Mouse (Mus musculus) liver, embryonic 11.5 days (tissue): ENCODE results near the gene Wnk2. TPM values are rescaled to one million over a fixed set of nuclear protein-coding genes. Genes with fewer than 3 reads are reported as not detected.
"Not testable (repeated sequence)": the region's sequence is repeated elsewhere in the genome, so short reads cannot be mapped to it uniquely, and the experiment has no call there.

Source experiments
- ATAC-seq: fragments of 200-750 bp; cut with Nextera tagmentation; replicated peaks from 2 replicates; pipeline ENCODE4 v1.8.0; 2017; ENCODE audit warnings: moderate number of reproducible peaks, mild to moderate bottlenecking, moderate TSS enrichment, moderate library complexity; ENCODE audit not compliant: low FRiP score
- DNase-seq: peaks from one replicate; pipeline ENCODE4 v3.0.0-alpha.2; 2017; ENCODE audit warnings: low spot score
- H3K27ac ChIP-seq: fragments of 300-500 bp; sonication (generic); 2 replicates; pipeline ENCODE4 v1.5.1; 2014; ENCODE audit warnings: mild to moderate bottlenecking, low read depth, low read length, control low read depth
- H3K27me3 ChIP-seq: fragments of 300-500 bp; sonication (generic); replicated peaks from 2 replicates; pipeline ENCODE4 v1.6.1; 2014; ENCODE audit warnings: low read length, mixed read lengths; ENCODE audit not compliant: control insufficient read depth, insufficient read depth
- H3K36me3 ChIP-seq: fragments of 300-500 bp; sonication (generic); 2 replicates; pipeline ENCODE4 v1.6.1; 2014; ENCODE audit warnings: mild to moderate bottlenecking, low read length, moderate library complexity, mixed read lengths; ENCODE audit not compliant: control insufficient read depth, insufficient read depth
- H3K4me1 ChIP-seq: fragments of 300-500 bp; sonication (generic); replicated peaks from 2 replicates; pipeline ENCODE4 v1.6.1; 2014; ENCODE audit warnings: low read length, mixed read lengths; ENCODE audit not compliant: control insufficient read depth, insufficient read depth
- H3K4me2 ChIP-seq: fragments of 300-500 bp; sonication (generic); 2 replicates; pipeline ENCODE4 v1.6.1; 2014; ENCODE audit warnings: mild to moderate bottlenecking, control low read depth, moderate library complexity
- H3K4me3 ChIP-seq: fragments of 300-500 bp; sonication (generic); 2 replicates; pipeline ENCODE4 v1.5.1; 2014; ENCODE audit warnings: low read depth, low read length, control low read depth
- H3K9ac ChIP-seq: fragments of 300-500 bp; sonication (generic); 2 replicates; pipeline ENCODE4 v1.6.1; 2014; ENCODE audit warnings: low read depth, low read length, control low read depth
- H3K9me3 ChIP-seq: fragments of 300-500 bp; sonication (generic); 2 replicates; pipeline ENCODE4 v1.6.1; 2016; ENCODE audit warnings: low read length, inconsistent platforms, mixed read lengths; ENCODE audit not compliant: control insufficient read depth
- WGBS: fragments of 180-500 bp; shearing (Covaris S2); extraction: QIAGEN DNeasy Blood & Tissue Kit; methylation state at CpG from one replicate; pipeline ENCODE4 v1.1.7; 2014; 5-methylcytosine and 5-hydroxymethylcytosine counted together
- polyA plus RNA-seq: library from polyadenylated mRNA; unstranded; fragments of >200 nt; fragmentation: Nextera tagmentation; extraction: Ambion mirVana; gene quantifications from 2 replicates; pipeline ENCODE4 v1.2.1, GENCODE M21; 2014

Gene Wnk2
- polyA plus RNA-seq, 1 experiment from 2014 or later: 0.45 TPM

DNA sequence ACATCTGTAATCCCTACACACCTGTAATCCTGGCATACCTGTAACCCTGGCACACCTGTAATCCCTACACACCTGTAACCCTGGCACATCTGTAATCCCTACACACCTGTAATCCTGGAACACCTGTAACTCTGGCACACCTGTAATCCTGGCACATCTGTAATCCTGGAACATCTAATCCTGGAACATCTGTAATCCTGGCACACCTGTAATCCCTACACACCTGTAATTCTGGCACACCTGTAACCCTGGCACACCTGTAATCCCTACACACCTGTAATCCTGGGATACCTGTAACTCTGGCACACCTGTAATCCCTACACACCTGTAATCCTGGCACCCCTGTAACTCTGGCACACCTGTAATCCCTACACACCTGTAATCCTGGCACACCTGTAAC, 93.1 kb downstream of the Wnk2 start:
- not testable (repeated sequence) for H3K36me3 ChIP-seq, H3K4me2 ChIP-seq, H3K9ac ChIP-seq, H3K27ac ChIP-seq, H3K4me1 ChIP-seq, H3K27me3 ChIP-seq, H3K9me3 ChIP-seq, ATAC-seq, DNase-seq, H3K4me3 ChIP-seq

DNA sequence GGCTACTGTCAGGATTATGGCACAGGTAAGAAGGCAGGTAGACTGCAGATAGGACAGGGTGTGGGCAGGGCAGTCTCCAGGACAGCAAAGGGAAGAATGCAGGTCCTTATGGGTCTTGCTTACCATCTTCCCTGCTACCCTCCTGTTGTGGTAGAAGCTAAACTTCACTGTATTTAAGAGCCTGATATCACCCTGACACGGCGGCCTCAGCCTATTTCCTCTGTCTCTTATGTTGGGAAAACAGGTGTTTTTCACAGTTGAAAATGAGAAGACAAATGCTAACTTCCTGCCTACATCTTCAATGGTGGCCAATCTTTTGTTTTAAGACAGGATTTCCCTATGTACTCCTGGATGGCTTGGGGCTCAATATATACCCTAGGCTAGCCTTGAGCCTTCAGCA, 94.5 kb downstream of the Wnk2 start:
- WGBS: 61% methylated on average over 2 of the region's 2 CpGs

DNA sequence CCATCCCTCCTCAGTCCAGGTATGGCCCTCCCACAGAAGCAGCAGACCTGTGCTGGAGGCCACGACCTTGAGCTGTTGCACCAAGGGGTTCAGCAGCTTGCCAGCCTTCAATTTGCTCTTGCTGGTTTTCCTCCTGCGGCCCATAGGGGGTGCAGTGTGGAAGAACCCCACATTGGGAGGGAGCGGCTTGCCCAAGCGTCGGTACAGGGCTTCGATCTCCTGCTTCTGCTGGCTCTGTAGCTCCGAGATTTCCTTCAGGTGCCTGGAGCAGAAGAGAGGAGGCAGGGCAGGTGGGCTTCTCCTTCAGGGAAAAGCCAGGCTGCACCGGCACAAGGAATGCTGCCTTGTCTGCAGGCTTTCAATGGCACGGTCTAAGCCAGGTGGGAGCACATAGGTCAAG, 95.3 kb downstream of the Wnk2 start:
- ATAC-seq (no peak), DNase-seq (no peak)
- Histone ChIP-seq H3K4me2 (no peak overlapping the region), H3K4me3 (no peak overlapping the region), H3K9ac (no peak overlapping the region), H3K36me3 (no peaks in the 10 kb centered on the region), H3K27ac (no peak overlapping the region), H3K9me3 (no peaks in the 10 kb centered on the region), H3K4me1 (no peaks in the 10 kb centered on the region), H3K27me3 (no peaks in the 10 kb centered on the region)
- WGBS: 41% methylated on average over 9 of the region's 9 CpGs

More for the DNA sequence above, 94.5 kb downstream of the Wnk2 start:
- ATAC-seq (no peak), DNase-seq (no peak)
- Histone ChIP-seq H3K9ac (no peak overlapping the region), H3K27ac (no peak overlapping the region), H3K36me3 (no peaks in the 10 kb centered on the region), H3K4me2 (no peak overlapping the region), H3K27me3 (no peaks in the 10 kb centered on the region), H3K4me3 (no peak overlapping the region), H3K9me3 (no peaks in the 10 kb centered on the region), H3K4me1 (no peaks in the 10 kb centered on the region)

DNA sequence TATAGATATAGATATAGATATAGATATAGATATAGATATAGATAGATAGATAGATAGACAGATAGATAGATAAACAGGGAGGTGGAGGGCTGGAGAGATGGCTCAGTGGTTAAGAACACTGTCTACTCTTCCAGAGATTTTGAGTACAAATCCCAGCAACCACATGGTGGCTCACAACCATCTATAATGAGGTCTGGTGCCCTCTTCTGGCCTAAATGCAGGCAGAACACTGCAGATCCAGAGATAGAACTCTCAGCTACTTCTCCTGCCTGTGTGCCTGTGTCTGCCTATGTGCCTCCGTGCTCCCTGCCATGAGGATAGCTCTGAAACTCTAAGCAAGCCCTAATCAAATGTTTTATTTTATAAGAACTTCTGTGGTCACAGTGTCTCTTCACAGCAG, 100.4 kb downstream of the Wnk2 start:
- Histone ChIP-seq H3K9me3 (no peaks in the 10 kb centered on the region), H3K4me2 (no peak overlapping the region), H3K9ac (no peak overlapping the region), H3K4me1 (no peaks in the 10 kb centered on the region), H3K4me3 (no peak overlapping the region), H3K27ac (no peak overlapping the region), H3K27me3 (no peaks in the 10 kb centered on the region), H3K36me3 (no peaks in the 10 kb centered on the region)
- 63% methylated on average over 1 of the region's 1 CpGs for WGBS
- ATAC-seq (no peak), DNase-seq (no peak)

DNA sequence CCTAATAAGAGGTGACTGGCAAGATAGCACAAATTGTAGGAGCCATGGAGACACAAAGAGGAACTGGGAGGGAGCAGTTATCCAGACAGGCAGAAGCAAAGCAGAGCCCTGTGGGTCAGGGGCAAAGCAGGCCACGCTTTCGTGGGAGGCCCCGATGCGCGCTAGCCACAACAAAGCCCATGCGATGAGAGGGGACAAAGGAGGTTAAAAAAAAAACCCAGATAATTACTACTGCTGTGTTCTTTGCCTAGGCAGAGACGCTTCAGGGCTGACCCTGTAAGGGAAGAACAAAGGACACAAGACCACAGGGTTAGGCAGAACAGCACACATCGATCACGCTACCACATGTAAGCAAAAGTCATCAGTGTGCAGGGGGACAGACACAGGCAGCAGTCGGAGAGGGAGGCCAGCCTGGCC, 103.7 kb downstream of the Wnk2 start:
- no peaks in the 10 kb centered on the region for H3K4me1 ChIP-seq
- DNase-seq (no peak), ATAC-seq (no peak)
- WGBS: 69% methylated on average over 10 of the region's 10 CpGs
- no peaks in the 10 kb centered on the region for H3K27me3 ChIP-seq
- no peak overlapping the region for H3K4me3 ChIP-seq
- H3K36me3 ChIP-seq: no peaks in the 10 kb centered on the region
- no peaks in the 10 kb centered on the region for H3K9me3 ChIP-seq
- H3K4me2 ChIP-seq: no peak overlapping the region
- H3K9ac ChIP-seq: no peak overlapping the region; the same call in 1 of the 2 replicates
- no peak overlapping the region for H3K27ac ChIP-seq

DNA sequence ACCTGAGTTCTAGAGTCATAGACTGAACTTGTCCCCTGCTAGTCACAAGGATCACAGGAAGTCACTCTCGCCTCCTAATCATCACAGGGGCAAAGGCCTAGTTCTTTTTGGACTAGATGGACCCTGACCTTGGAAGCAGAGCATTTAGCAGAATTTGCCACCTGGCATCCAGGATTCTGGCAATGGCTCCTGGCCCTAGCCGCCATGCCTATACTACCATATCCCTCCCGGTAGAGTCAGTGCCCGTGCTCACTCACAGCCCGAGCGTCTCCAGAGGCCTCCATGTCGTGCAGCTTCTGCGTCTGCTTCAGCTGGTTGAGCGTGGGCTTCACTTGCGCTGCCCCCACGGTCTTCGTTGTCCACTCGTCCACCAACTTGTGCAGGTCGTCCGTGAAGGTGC, 105.4 kb downstream of the Wnk2 start:
- Histone ChIP-seq H3K9ac (no peak overlapping the region), H3K4me3 (no peak overlapping the region), H3K4me2 (no peak overlapping the region), H3K27me3 (no peaks in the 10 kb centered on the region), H3K36me3 (no peaks in the 10 kb centered on the region), H3K9me3 (no peaks in the 10 kb centered on the region), H3K4me1 (no peaks in the 10 kb centered on the region), H3K27ac (no peak overlapping the region)
- DNase-seq: no peak
- WGBS: 92% methylated on average over 15 of the region's 15 CpGs
- no peak for ATAC-seq

DNA sequence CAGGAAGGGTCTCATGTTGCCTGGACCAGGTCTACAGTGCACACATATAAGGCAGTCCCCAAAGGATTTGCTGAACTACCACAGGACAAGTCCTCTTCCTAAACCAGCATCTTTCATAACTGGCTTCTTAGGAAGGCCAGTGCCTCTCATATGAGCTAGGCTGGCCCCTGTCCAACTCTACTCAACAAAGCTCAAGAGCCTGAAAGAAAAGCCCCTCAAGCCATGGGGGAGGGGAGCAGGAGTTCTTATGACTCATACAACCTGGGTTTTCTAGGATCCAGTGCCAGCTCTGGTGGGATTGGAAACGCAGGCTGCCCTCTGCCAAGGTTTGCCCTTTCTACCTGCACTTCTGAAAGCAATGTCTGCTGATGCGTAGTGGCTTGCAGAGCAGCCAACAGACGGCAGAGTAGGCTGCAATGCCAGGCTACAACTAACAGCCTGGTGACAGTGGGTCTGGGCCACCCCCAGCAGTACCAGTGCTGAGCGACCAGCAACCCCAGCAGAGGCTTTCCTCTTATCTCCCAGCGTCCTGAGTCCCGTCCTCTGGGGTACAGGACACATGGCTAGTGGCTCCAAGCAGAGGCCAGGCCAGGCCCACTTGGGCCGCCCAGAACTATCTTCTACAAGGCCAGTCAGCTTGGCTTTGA, 110.8 kb downstream of the Wnk2 start:
- no peaks in the 10 kb centered on the region for H3K36me3 ChIP-seq
- ATAC-seq: no peak
- no peaks in the 10 kb centered on the region for H3K27me3 ChIP-seq
- H3K27ac ChIP-seq: no peak overlapping the region
- no peaks in the 10 kb centered on the region for H3K4me1 ChIP-seq
- no peak overlapping the region for H3K4me3 ChIP-seq
- 57% methylated on average over 7 of the region's 7 CpGs for WGBS
- no peak overlapping the region for H3K4me2 ChIP-seq
- no peak for DNase-seq
- no peaks in the 10 kb centered on the region for H3K9me3 ChIP-seq
- H3K9ac ChIP-seq: no peak overlapping the region

DNA sequence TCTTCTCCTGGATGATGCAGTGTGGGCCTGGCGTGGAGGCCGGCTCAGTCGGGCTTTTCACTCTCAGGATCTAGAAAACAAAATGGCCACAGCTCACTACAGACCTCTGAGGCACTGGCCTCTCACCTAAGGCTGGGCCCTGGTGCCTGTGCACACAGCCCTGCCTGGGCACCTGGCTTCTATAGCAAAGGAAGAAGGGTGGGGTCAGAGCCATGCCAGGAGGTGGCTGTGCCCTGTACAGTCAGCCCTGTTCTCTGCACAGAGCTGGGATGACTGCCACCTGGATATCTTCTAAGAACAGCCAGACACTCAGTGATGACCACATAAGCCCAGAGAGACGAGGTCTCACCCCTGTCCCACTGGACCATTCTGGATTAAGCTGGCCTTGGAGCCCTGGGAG, 111.4 kb downstream of the Wnk2 start:
- Histone ChIP-seq H3K4me1 (no peaks in the 10 kb centered on the region), H3K4me3 (no peak overlapping the region), H3K36me3 (no peaks in the 10 kb centered on the region), H3K27me3 (no peaks in the 10 kb centered on the region), H3K27ac (no peak overlapping the region), H3K4me2 (no peak overlapping the region), H3K9ac (no peak overlapping the region), H3K9me3 (no peaks in the 10 kb centered on the region)
- ATAC-seq (no peak), DNase-seq (no peak)
- 76% methylated on average over 4 of the region's 4 CpGs for WGBS

DNA sequence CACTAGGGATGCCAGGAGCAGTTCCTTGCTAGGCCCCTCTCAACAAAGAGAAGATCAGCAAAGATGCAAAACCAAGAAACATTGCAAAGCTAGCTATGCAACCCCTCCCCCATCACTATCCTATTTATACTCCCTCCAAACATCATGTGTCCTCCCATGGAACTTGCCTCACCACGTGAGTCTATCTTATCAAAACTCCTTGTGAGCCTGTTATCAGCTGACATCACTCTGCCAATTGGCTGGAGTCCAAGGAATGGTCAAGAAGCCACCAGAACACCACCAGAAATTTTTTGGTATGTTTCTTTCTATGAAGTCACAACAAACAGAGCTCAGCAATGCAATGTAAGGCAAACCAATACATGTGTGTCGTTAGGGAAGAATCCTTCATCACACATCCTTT, 116.8 kb downstream of the Wnk2 start:
- Histone ChIP-seq H3K4me1 (no peaks in the 10 kb centered on the region), H3K36me3 (no peaks in the 10 kb centered on the region), H3K27me3 (no peaks in the 10 kb centered on the region), H3K4me2 (no peak overlapping the region), H3K9me3 (no peaks in the 10 kb centered on the region), H3K4me3 (no peak overlapping the region), H3K9ac (no peak overlapping the region), H3K27ac (no peak overlapping the region)
- DNase-seq (no peak), ATAC-seq (no peak)
- 53% methylated on average over 2 of the region's 2 CpGs for WGBS
